Mouse (Mus musculus): ENCODE results near the gene Zbtb4.

- TF ChIP-seq CTCF (IDR thresholded peaks at IDR 0.05; ENCODE audit: extremely low read depth, insufficient read length, insufficient replicate concordance, low read depth, low read length) (no peak), POLR2A (IDR thresholded peaks at IDR 0.05; ENCODE audit: low read depth, low read length) (no peak)
Measured at GRCm38 (mm10) chr11:69791420-69791819, 25.7 kb downstream of the Zbtb4 start.
